Mouse (Mus musculus) liver, postnatal 0 days (tissue): Measurements from ENCODE around the gene Slc7a15. TPM values are rescaled to one million over a fixed set of nuclear protein-coding genes. Genes with fewer than 3 reads are reported as not detected.

Experiments used
- ATAC-seq: fragments of 200-750 bp; cut with Nextera tagmentation; 2 replicates; pipeline ENCODE4 v1.8.0; 2017; ENCODE audit warnings: mild to moderate bottlenecking, moderate library complexity
- DNase-seq: peaks from one replicate; pipeline ENCODE4 v3.0.0-alpha.2; 2016
- H3K27ac ChIP-seq: fragments of 300-500 bp; sonication (generic); 2 replicates; pipeline ENCODE4 v1.5.1; 2014; ENCODE audit warnings: antibody characterized with exemption, moderate library complexity, mild to moderate bottlenecking, low read depth
- H3K27me3 ChIP-seq: fragments of 300-500 bp; sonication (generic); 2 replicates; pipeline ENCODE4 v1.6.1; 2014; ENCODE audit warnings: low read length, control low read depth, mixed read lengths; ENCODE audit not compliant: insufficient read depth
- H3K36me3 ChIP-seq: fragments of 300-500 bp; sonication (generic); replicated peaks from 2 replicates; pipeline ENCODE4 v1.6.1; 2014; ENCODE audit warnings: mild to moderate bottlenecking, control low read depth, low read length, moderate library complexity, mixed read lengths; ENCODE audit not compliant: insufficient read depth
- H3K4me1 ChIP-seq: fragments of 300-500 bp; sonication (generic); 2 replicates; pipeline ENCODE4 v1.6.1; 2014; ENCODE audit warnings: antibody characterized with exemption, mild to moderate bottlenecking, control low read depth; ENCODE audit not compliant: insufficient read depth
- H3K4me2 ChIP-seq: fragments of 300-500 bp; sonication (generic); 2 replicates; pipeline ENCODE4 v1.6.1; 2014; ENCODE audit warnings: low read depth, mild to moderate bottlenecking, low read length, moderate library complexity, mixed read lengths
- H3K4me3 ChIP-seq: fragments of 300-500 bp; sonication (generic); 2 replicates; pipeline ENCODE4 v1.5.1; 2014; ENCODE audit warnings: low read depth, low read length
- H3K9ac ChIP-seq: fragments of 300-500 bp; sonication (generic); replicated peaks from 2 replicates; pipeline ENCODE4 v1.6.1; 2014; ENCODE audit warnings: mild to moderate bottlenecking, moderate library complexity
- H3K9me3 ChIP-seq: fragments of 300-500 bp; sonication (generic); 2 replicates; pipeline ENCODE4 v1.6.1; 2016; ENCODE audit warnings: mild to moderate bottlenecking, control low read depth, low read length, mixed read lengths
- CTCF ChIP-seq: sonication (generic); IDR thresholded peaks from 2 replicates; pipeline ENCODE4 v1.5.1; 2016; ENCODE audit warnings: antibody characterized with exemption, low read depth
- EP300 ChIP-seq: IDR thresholded peaks from 2 replicates; pipeline ENCODE4 v1.6.1; 2016; ENCODE audit warnings: antibody characterized with exemption, low read depth, mild to moderate bottlenecking
- WGBS: fragments of 180-500 bp; shearing (Covaris S2); extraction: QIAGEN DNeasy Blood & Tissue Kit; methylation state at CpG from one replicate; pipeline ENCODE4 v1.1.7; 2014; ENCODE audit not compliant: insufficient replicate concordance; 5-methylcytosine and 5-hydroxymethylcytosine counted together
- polyA plus RNA-seq: library from polyadenylated mRNA; unstranded; fragments of >200 nt; fragmentation: Nextera tagmentation; extraction: Ambion mirVana; gene quantifications from 2 replicates; pipeline ENCODE4 v1.2.1, GENCODE M21; 2015

Slc7a15 gene
- polyA plus RNA-seq, 1 experiment from 2014 or later, result 0.49 TPM

DNA sequence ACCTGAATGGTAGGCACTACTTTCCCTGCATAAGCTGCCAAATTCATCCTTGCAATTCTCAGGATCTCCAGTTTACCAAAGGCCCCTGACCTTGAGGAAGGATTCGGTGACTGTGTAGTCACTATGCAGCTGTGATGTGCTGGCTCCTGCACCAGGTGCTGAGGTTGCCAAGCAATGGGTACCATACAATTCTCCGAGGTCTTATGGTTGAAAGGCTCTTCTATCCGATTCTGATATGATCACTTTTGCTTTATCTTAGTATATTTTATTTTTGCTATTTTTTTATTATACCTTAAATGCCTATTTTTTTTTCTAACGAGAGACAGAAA lies 110.2 kb downstream of the Slc7a15 start:
- Histone ChIP-seq H3K4me2 (no peak overlapping the region), H3K9ac (no peak overlapping the region), H3K4me1 (no peaks in the 10 kb centered on the region), H3K36me3 (no peaks in the 10 kb centered on the region), H3K27me3 (no peaks in the 10 kb centered on the region), H3K4me3 (no peak overlapping the region), H3K27ac (no peak overlapping the region), H3K9me3 (no peaks in the 10 kb centered on the region)
- ATAC-seq, result no peak
- DNase-seq, result no peak
- WGBS, result 67% methylated on average over 4 of the region's 4 CpGs
- TF ChIP-seq EP300, result no peak
- no peak for TF ChIP-seq CTCF

DNA sequence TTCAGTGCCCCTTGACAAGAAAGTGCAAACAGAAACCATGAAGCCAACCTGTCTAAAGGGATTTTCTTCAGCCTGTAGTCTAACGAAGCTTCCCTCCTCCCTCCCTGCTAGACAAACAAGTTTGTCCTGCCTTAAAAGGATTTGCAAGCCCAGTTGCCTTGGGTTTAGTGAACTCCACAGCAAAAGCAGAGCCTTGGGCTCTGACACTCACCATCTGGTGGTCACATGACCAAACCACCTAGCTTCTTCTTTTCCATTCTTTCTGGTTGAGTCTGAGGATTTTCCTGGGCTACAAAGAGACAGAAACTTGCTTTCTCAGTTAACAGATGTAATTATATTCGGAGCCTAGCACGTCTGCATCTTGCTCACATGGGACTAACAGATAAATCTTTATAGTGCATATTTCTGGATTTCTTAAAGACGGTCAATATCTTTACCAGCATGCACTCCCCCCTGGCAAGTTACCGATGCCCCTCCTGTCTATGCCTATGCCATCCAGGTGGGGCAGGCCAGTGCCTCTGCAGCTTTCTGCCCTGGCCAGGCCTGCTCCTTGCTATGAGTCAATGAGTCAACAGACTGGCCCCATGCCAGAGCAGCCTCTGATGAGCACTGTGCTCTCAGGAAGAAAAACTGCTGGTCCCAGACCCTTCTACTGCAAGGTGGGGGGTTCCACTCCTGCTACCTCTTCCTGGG lies 110.8 kb downstream of the Slc7a15 start:
- Histone ChIP-seq H3K4me3 (no peak overlapping the region), H3K27ac (no peak overlapping the region), H3K4me1 (no peaks in the 10 kb centered on the region), H3K9ac (no peak overlapping the region), H3K36me3 (no peaks in the 10 kb centered on the region), H3K9me3 (no peaks in the 10 kb centered on the region), H3K27me3 (no peaks in the 10 kb centered on the region), H3K4me2 (no peak overlapping the region)
- peak; percentile 63 for DNase-seq
- no peak for TF ChIP-seq CTCF
- TF ChIP-seq EP300, result no peak
- peak; percentile 45; the same call in 1 of the 2 replicates for ATAC-seq
- WGBS, result 68% methylated on average over 5 of the region's 5 CpGs

DNA sequence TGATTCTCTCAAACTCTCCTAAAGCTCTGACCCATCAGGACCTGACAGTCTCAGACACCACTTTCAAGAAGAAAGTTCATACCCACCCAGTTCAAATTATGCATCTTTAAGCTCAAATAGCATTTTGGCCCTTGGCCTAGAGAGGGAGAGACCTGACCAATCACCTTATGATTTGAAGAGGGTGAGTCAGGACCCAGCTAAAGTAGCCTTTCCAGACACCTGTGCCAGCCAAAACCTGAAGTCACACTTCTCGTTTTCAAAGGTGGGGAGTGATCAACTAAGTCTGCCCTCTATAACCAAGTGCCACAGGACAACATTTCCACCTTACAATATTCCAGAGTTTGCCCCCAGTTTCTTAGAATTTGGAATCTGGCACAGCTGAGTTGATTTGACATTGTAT lies 111.6 kb downstream of the Slc7a15 start:
- no peak for DNase-seq
- no peak overlapping the region for H3K27ac ChIP-seq
- no peak overlapping the region for H3K9ac ChIP-seq
- H3K27me3 ChIP-seq, result no peaks in the 10 kb centered on the region
- WGBS, result 48% methylated on average over 1 of the region's 1 CpGs
- no peaks in the 10 kb centered on the region for H3K4me1 ChIP-seq
- TF ChIP-seq CTCF (no peak), EP300 (no peak)
- H3K4me3 ChIP-seq, result no peak overlapping the region
- no peaks in the 10 kb centered on the region for H3K9me3 ChIP-seq
- ATAC-seq, result no peak
- H3K36me3 ChIP-seq, result no peaks in the 10 kb centered on the region
- no peak overlapping the region for H3K4me2 ChIP-seq

DNA sequence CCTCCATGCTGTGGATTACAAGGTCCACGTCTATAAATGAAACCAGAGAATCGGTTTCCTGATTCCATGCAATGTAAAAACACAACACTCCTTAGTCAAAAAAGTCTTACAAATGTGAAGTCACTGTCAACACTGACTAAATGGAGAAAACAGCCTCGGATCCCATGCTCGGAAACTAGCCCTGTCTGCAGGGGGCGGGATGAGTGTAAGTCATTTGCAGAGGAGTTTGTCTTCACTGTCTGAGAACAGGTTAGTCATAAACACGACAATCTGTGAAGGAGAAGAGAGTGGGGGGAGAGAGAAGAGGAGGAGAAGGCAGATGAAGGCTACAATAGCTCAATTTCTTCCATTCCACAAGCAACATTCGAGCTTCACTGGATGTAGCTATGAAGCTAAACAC lies 113.6 kb downstream of the Slc7a15 start:
- H3K27ac ChIP-seq, result no peak overlapping the region
- H3K36me3 ChIP-seq, result no peaks in the 10 kb centered on the region
- H3K27me3 ChIP-seq, result no peaks in the 10 kb centered on the region
- no peak for TF ChIP-seq CTCF
- WGBS, result 70% methylated on average over 7 of the region's 7 CpGs
- DNase-seq, result no peak
- H3K9me3 ChIP-seq, result no peaks in the 10 kb centered on the region
- no peaks in the 10 kb centered on the region for H3K4me1 ChIP-seq
- no peak for ATAC-seq
- H3K4me3 ChIP-seq, result no peak overlapping the region
- no peak overlapping the region for H3K9ac ChIP-seq
- H3K4me2 ChIP-seq, result no peak overlapping the region

DNA sequence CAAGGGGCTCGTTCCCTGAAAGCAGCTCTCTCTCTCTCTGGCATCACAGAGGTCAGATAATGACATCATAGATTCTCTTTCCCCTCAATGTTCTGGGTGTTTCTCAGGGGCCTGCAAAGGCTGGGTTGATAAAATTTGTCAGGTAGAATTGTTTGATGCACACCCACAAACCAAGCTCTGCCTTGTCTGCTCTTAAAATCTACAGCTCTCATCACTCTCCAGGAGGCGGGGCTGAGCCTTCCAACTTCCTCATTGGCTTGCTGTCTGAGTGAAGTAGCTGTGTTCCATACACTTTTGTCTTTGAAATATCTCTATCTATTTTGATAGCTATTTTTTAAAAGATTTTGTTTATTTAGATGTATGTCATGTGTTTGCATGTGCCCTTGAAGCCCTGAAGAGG lies 116.7 kb downstream of the Slc7a15 start:
- no peak for DNase-seq
- TF ChIP-seq CTCF (no peak), EP300 (no peak)

More for the DNA sequence above, 116.7 kb downstream of the Slc7a15 start:
- no peak for ATAC-seq
- no peaks in the 10 kb centered on the region for H3K36me3 ChIP-seq
- H3K9ac ChIP-seq, result no peak overlapping the region
- H3K4me1 ChIP-seq, result no peaks in the 10 kb centered on the region
- H3K9me3 ChIP-seq, result no peaks in the 10 kb centered on the region
- H3K4me3 ChIP-seq, result no peak overlapping the region
- no peak overlapping the region for H3K4me2 ChIP-seq
- no peak overlapping the region for H3K27ac ChIP-seq
- no peaks in the 10 kb centered on the region for H3K27me3 ChIP-seq
- WGBS, result 46% methylated on average over 2 of the region's 2 CpGs

Other genes starting within 250 kb of the Slc7a15 start
- gene Rhob, start 99.1 kb downstream of the Slc7a15 start, polyA plus RNA-seq, result 6.9 and 8.7 TPM in 2 replicates
- 11.7 and 11.9 TPM in 2 replicates for gene Pum2, start 75.1 kb upstream of the Slc7a15 start, polyA plus RNA-seq
- gene Sdc1, start 172.3 kb upstream of the Slc7a15 start, polyA plus RNA-seq, result 101 and 116 TPM in 2 replicates